ENCODE assay signal across 10 mouse cellular contexts in genomic region chr7:135888598-135888997, GRCm38 (mm10).
A peak's percentile ranks its signal among the peaks of the same experiment; 100 is the strongest.
DNase-seq lines count a peak whose midpoint lies in the region; ATAC-seq and TF ChIP-seq lines count a peak whose summit lies in the region.
"Had no signal": no experiment of that assay in that cellular context is flagged by ENCODE, and none has a peak within 500 bp of the region (broad histone marks: within the 10 kb centered on the region; RNA-seq: fewer than 3 reads in every experiment).

No protein-coding gene starts in this region.

- intact Hi-C loops in gastrocnemius, postnatal 14 days (cut with DNase I; ENCODE audit: low total_unique reads): no loop called here

- peak overlapping the region; percentile 15; the same call in 1 of the 2 replicates for H3K9ac ChIP-seq in intestine, embryonic 16.5 days (ENCODE audit: low read depth, low read length)
- H3K9ac ChIP-seq in intestine, postnatal 0 days (ENCODE audit: low read depth, low read length): no peak overlapping the region
- no peak overlapping the region for H3K9ac ChIP-seq in embryonic facial prominence, embryonic 12.5 days
- H3K9ac ChIP-seq in forebrain, postnatal 0 days: no peak overlapping the region
- H3K9ac ChIP-seq in midbrain, embryonic 14.5 days (replicated peaks; ENCODE audit: low read length): 0 out of 2 replicates have a peak overlapping the region, but pooled peaks have one; percentile 31
- H3K9ac ChIP-seq: embryonic facial prominence, embryonic 15.5 days had no signal

- no peak for DNase-seq in forebrain, postnatal 0 days
- DNase-seq in midbrain, embryonic 14.5 days: no peak
- DNase-seq in gastrocnemius, postnatal 14 days: no peak
- no peak for DNase-seq in lung, postnatal 4 days
- DNase-seq in left cerebral cortex, adult 8-10 months (ENCODE audit: low spot score in 2 of 2): no peak
- DNase-seq: lung, adult 18-20 months had no signal

- no peak overlapping the region for H3K4me3 ChIP-seq in intestine, embryonic 16.5 days (ENCODE audit: low read length)
- no peak overlapping the region for H3K4me3 ChIP-seq in intestine, postnatal 0 days (ENCODE audit: low read depth, low read length)
- no peak overlapping the region for H3K4me3 ChIP-seq in embryonic facial prominence, embryonic 12.5 days
- H3K4me3 ChIP-seq in forebrain, postnatal 0 days (ENCODE audit: low read depth, low read length): no peak overlapping the region
- H3K4me3 ChIP-seq in midbrain, embryonic 14.5 days (replicated peaks; ENCODE audit: low read depth, low read length): no peak overlapping the region
- H3K4me3 ChIP-seq: embryonic facial prominence, embryonic 15.5 days had no signal

- no peak overlapping the region for H3K27ac ChIP-seq in intestine, embryonic 16.5 days (ENCODE audit: low read length)
- no peak overlapping the region for H3K27ac ChIP-seq in intestine, postnatal 0 days (ENCODE audit: low read depth, low read length)
- 0 out of 2 replicates have a peak overlapping the region, but pooled peaks have one; percentile 30 for H3K27ac ChIP-seq in embryonic facial prominence, embryonic 12.5 days
- no peak overlapping the region for H3K27ac ChIP-seq in forebrain, postnatal 0 days (ENCODE audit: low read depth, low read length)
- peak overlapping the region; percentile 63 for H3K27ac ChIP-seq in midbrain, embryonic 14.5 days (replicated peaks; ENCODE audit: low read depth, low read length)
- H3K27ac ChIP-seq: embryonic facial prominence, embryonic 15.5 days had no signal

- no peaks in the 10 kb centered on the region for H3K36me3 ChIP-seq in intestine, embryonic 16.5 days (ENCODE audit: control insufficient read depth, insufficient read depth, low read length)
- H3K36me3 ChIP-seq in intestine, postnatal 0 days (ENCODE audit: control insufficient read depth, insufficient read depth): no peaks in the 10 kb centered on the region
- H3K36me3 ChIP-seq in embryonic facial prominence, embryonic 12.5 days: no peaks in the 10 kb centered on the region
- no peaks in the 10 kb centered on the region for H3K36me3 ChIP-seq in forebrain, postnatal 0 days (ENCODE audit: insufficient read depth)
- H3K36me3 ChIP-seq in midbrain, embryonic 14.5 days (ENCODE audit: control insufficient read depth, insufficient read depth, low read length): no peaks in the 10 kb centered on the region
- H3K36me3 ChIP-seq: embryonic facial prominence, embryonic 15.5 days had no signal

- peaks cover 6% of the 10 kb centered on the region for H3K4me1 ChIP-seq in intestine, embryonic 16.5 days (ENCODE audit: control insufficient read depth, insufficient read depth, low read length)
- H3K4me1 ChIP-seq in intestine, postnatal 0 days (replicated peaks; ENCODE audit: control insufficient read depth, insufficient read depth, low read length): no peaks in the 10 kb centered on the region
- peaks cover 26% of the 10 kb centered on the region for H3K4me1 ChIP-seq in embryonic facial prominence, embryonic 12.5 days
- H3K4me1 ChIP-seq in forebrain, postnatal 0 days (ENCODE audit: insufficient read depth): 0 out of 2 replicates have a peak, but pooled peaks cover 5% of the 10 kb centered on the region
- H3K4me1 ChIP-seq in midbrain, embryonic 14.5 days (ENCODE audit: control insufficient read depth, insufficient read depth, low read length): peaks cover 10% of the 10 kb centered on the region

- no peaks in the 10 kb centered on the region for H3K27me3 ChIP-seq in intestine, embryonic 16.5 days (replicated peaks; ENCODE audit: control insufficient read depth, insufficient read depth, low read length)
- no peaks in the 10 kb centered on the region for H3K27me3 ChIP-seq in intestine, postnatal 0 days (replicated peaks; ENCODE audit: control insufficient read depth, insufficient read depth, low read length)
- no peaks in the 10 kb centered on the region for H3K27me3 ChIP-seq in embryonic facial prominence, embryonic 12.5 days
- no peaks in the 10 kb centered on the region; the same call in 1 of the 2 replicates for H3K27me3 ChIP-seq in forebrain, postnatal 0 days (ENCODE audit: insufficient read depth, low read length)
- H3K27me3 ChIP-seq in midbrain, embryonic 14.5 days (ENCODE audit: control insufficient read depth, insufficient read depth, low read length): no peaks in the 10 kb centered on the region

- ATAC-seq in intestine, embryonic 16.5 days: no peak
- no peak for ATAC-seq in intestine, postnatal 0 days
- ATAC-seq in embryonic facial prominence, embryonic 12.5 days (ENCODE audit: insufficient number of reproducible peaks, insufficient read depth, low FRiP score, low TSS enrichment): no peak
- no peak for ATAC-seq in forebrain, postnatal 0 days
- no peak; the same call in 1 of the 2 replicates for ATAC-seq in midbrain, embryonic 14.5 days (ENCODE audit: low FRiP score, low TSS enrichment)

- 23% methylated on average over 3 of the region's 3 CpGs for WGBS in intestine, embryonic 16.5 days
- WGBS in intestine, postnatal 0 days: 35% methylated on average over 3 of the region's 3 CpGs
- WGBS in embryonic facial prominence, embryonic 12.5 days: 21% methylated on average over 3 of the region's 3 CpGs
- 18% methylated on average over 3 of the region's 3 CpGs for WGBS in forebrain, postnatal 0 days
- 25% methylated on average over 3 of the region's 3 CpGs for WGBS in midbrain, embryonic 14.5 days

- H3K9me3 ChIP-seq in intestine, embryonic 16.5 days (ENCODE audit: control insufficient read depth, low read length): no peaks in the 10 kb centered on the region
- H3K9me3 ChIP-seq in intestine, postnatal 0 days (ENCODE audit: control insufficient read depth): no peaks in the 10 kb centered on the region
- no peaks in the 10 kb centered on the region for H3K9me3 ChIP-seq in embryonic facial prominence, embryonic 12.5 days
- no peaks in the 10 kb centered on the region for H3K9me3 ChIP-seq in forebrain, postnatal 0 days (ENCODE audit: low read length)
- H3K9me3 ChIP-seq in midbrain, embryonic 14.5 days (ENCODE audit: control insufficient read depth, low read length): no peaks in the 10 kb centered on the region
- H3K9me3 ChIP-seq: embryonic facial prominence, embryonic 15.5 days had no signal

- no peak for TF ChIP-seq CTCF in intestine, postnatal 0 days (IDR thresholded peaks at IDR 0.05; ENCODE audit: low read depth)
- no peak for TF ChIP-seq CTCF in forebrain, postnatal 0 days (IDR thresholded peaks at IDR 0.05; ENCODE audit: low read depth)

- no peak overlapping the region for H3K4me2 ChIP-seq in intestine, embryonic 16.5 days (ENCODE audit: low read depth, low read length)
- no peak overlapping the region for H3K4me2 ChIP-seq in intestine, postnatal 0 days (replicated peaks; ENCODE audit: low read depth)
- peak overlapping the region; percentile 23; the same call in 1 of the 2 replicates for H3K4me2 ChIP-seq in embryonic facial prominence, embryonic 12.5 days (replicated peaks)
- H3K4me2 ChIP-seq in forebrain, postnatal 0 days (ENCODE audit: low read depth): 0 out of 2 replicates have a peak overlapping the region, but pooled peaks have one; percentile 10
- peak overlapping the region; percentile 38 for H3K4me2 ChIP-seq in midbrain, embryonic 14.5 days (ENCODE audit: low read length)

Comparison
In these comparisons a context has a peak if more than half of its experiments do, and no peak if none do; other contexts are left out.
1. H3K9ac ChIP-seq: peak in intestine, embryonic 16.5 days (single experiment) and midbrain, embryonic 14.5 days (single experiment); none in intestine, postnatal 0 days (single experiment), embryonic facial prominence, embryonic 12.5 days (single experiment) and forebrain, postnatal 0 days (single experiment).
2. H3K27ac ChIP-seq: peak in embryonic facial prominence, embryonic 12.5 days (single experiment) and midbrain, embryonic 14.5 days (single experiment); none in intestine, embryonic 16.5 days (single experiment), intestine, postnatal 0 days (single experiment) and forebrain, postnatal 0 days (single experiment).
3. H3K4me2 ChIP-seq: peak in embryonic facial prominence, embryonic 12.5 days (single experiment), forebrain, postnatal 0 days (single experiment) and midbrain, embryonic 14.5 days (single experiment); none in intestine, embryonic 16.5 days (single experiment) and intestine, postnatal 0 days (single experiment).